Mouse (Mus musculus): ENCODE results near the gene Nrbf2. TPM values are rescaled to one million over a fixed set of nuclear protein-coding genes. Genes with fewer than 3 reads are reported as not detected.

Nrbf2 gene
- polyA plus RNA-seq, 1 experiment from 2014 or later: 19.9 TPM

- DNase-seq (ENCODE audit: low read depth, low spot score) (no peak), ATAC-seq (no peak)
- H3K27me3 ChIP-seq: no peaks in the 10 kb centered on the region
- CTCF ChIA-PET: interaction anchor here (0.7 to 2.3 kb wide), 2 partner anchors 8 to 14 kb away, joined by 3 to 6 read pairs; no protein-coding TSS in a partner anchor
- POLR2A ChIA-PET: interaction anchor here (0.6 kb wide), 1 partner anchor 341 kb away, joined by 4 read pairs; no protein-coding TSS in a partner anchor
- in situ Hi-C loops (cut with MboI; ENCODE audit: low pct_unique_long_range_greater_than_20kb): no loop called here
- TF ChIP-seq CTCF (IDR thresholded peaks at IDR 0.05): no peak
Measured at GRCm38 (mm10) chr10:67296482-67297152, 11.5 kb upstream of the Nrbf2 start.

GRCm38 (mm10) chr10:67295938-67296466 is 10.9 kb upstream of the Nrbf2 start:
- DNase-seq (ENCODE audit: low read depth, low spot score) (no peak), ATAC-seq (no peak)
- ChIA-PET CTCF (interaction anchor here (0.7 to 2.3 kb wide), 2 partner anchors 9 to 15 kb away, joined by 3 to 6 read pairs; no protein-coding TSS in a partner anchor), POLR2A (no interaction called here)
- H3K27me3 ChIP-seq: no peaks in the 10 kb centered on the region
- in situ Hi-C loops (cut with MboI; ENCODE audit: low pct_unique_long_range_greater_than_20kb): no loop called here
- TF ChIP-seq CTCF (IDR thresholded peaks at IDR 0.05): no peak

GRCm38 (mm10) chr10:67295331-67295730 is 10.2 kb upstream of the Nrbf2 start:
- POLR2A ChIA-PET: no interaction called here
- in situ Hi-C loops (cut with MboI; ENCODE audit: low pct_unique_long_range_greater_than_20kb): no loop called here
- no peak for TF ChIP-seq CTCF (IDR thresholded peaks at IDR 0.05)
- no peaks in the 10 kb centered on the region for H3K27me3 ChIP-seq
- ATAC-seq (no peak), DNase-seq (ENCODE audit: low read depth, low spot score) (no peak)
- CTCF ChIA-PET: interaction anchor here (2.3 kb wide), 1 partner anchor 15 kb away, joined by 6 read pairs; no protein-coding TSS in a partner anchor

GRCm38 (mm10) chr10:67291087-67291486 is 6.0 kb upstream of the Nrbf2 start:
- in situ Hi-C loops (cut with MboI; ENCODE audit: low pct_unique_long_range_greater_than_20kb): no loop called here
- POLR2A ChIA-PET: no interaction called here

GRCm38 (mm10) chr10:67290622-67291021 is 5.5 kb upstream of the Nrbf2 start:
- TF ChIP-seq CTCF (IDR thresholded peaks at IDR 0.05): no peak
- ATAC-seq (no peak), DNase-seq (ENCODE audit: low read depth, low spot score) (no peak)
- H3K27me3 ChIP-seq: no peaks in the 10 kb centered on the region
- in situ Hi-C loops (cut with MboI; ENCODE audit: low pct_unique_long_range_greater_than_20kb): no loop called here
- POLR2A ChIA-PET: no interaction called here
- CTCF ChIA-PET: no interaction called here

More at GRCm38 (mm10) chr10:67291087-67291486, 6.0 kb upstream of the Nrbf2 start:
- CTCF ChIA-PET: no interaction called here
- TF ChIP-seq CTCF (IDR thresholded peaks at IDR 0.05): no peak
- H3K27me3 ChIP-seq: no peaks in the 10 kb centered on the region
- no peak for DNase-seq (ENCODE audit: low read depth, low spot score)
- ATAC-seq: no peak

GRCm38 (mm10) chr10:67287877-67288276 is 2.8 kb upstream of the Nrbf2 start:
- H3K27me3 ChIP-seq: no peaks in the 10 kb centered on the region
- ATAC-seq (no peak), DNase-seq (ENCODE audit: low read depth, low spot score) (peak; percentile 46)
- no peak for TF ChIP-seq CTCF (IDR thresholded peaks at IDR 0.05)
- POLR2A ChIA-PET: no interaction called here
- CTCF ChIA-PET: interaction anchor here (1.2 to 1.4 kb wide), 2 partner anchors 27 to 434 kb away, joined by 4 to 7 read pairs; no protein-coding TSS in a partner anchor
- in situ Hi-C loops (cut with MboI; ENCODE audit: low pct_unique_long_range_greater_than_20kb): no loop called here

- ATAC-seq (peak; percentile 58), DNase-seq (ENCODE audit: low read depth, low spot score) (no peak)
- H3K27me3 ChIP-seq: no peaks in the 10 kb centered on the region
- CTCF ChIA-PET: interaction anchor here (1.6 kb wide), 1 partner anchor 29 kb away, joined by 3 read pairs; no protein-coding TSS in a partner anchor
- no peak for TF ChIP-seq CTCF (IDR thresholded peaks at IDR 0.05)
- POLR2A ChIA-PET: interaction anchor here (0.7 kb wide), 1 partner anchor 12 kb away, joined by 3 read pairs; no protein-coding TSS in a partner anchor
- in situ Hi-C loops (cut with MboI; ENCODE audit: low pct_unique_long_range_greater_than_20kb): no loop called here
Measured at GRCm38 (mm10) chr10:67284761-67285175, 337 bp downstream of the Nrbf2 start.

GRCm38 (mm10) chr10:67284311-67284710 is 794 bp downstream of the Nrbf2 start:
- in situ Hi-C loops (cut with MboI; ENCODE audit: low pct_unique_long_range_greater_than_20kb): no loop called here
- no peak for TF ChIP-seq CTCF (IDR thresholded peaks at IDR 0.05)
- DNase-seq (ENCODE audit: low read depth, low spot score) (no peak), ATAC-seq (no peak)
- H3K27me3 ChIP-seq: no peaks in the 10 kb centered on the region
- POLR2A ChIA-PET: interaction anchor here (0.6 to 0.7 kb wide), 2 partner anchors 11 to 29 kb away, joined by 3 read pairs; no protein-coding TSS in a partner anchor
- CTCF ChIA-PET: no interaction called here

- in situ Hi-C loops (cut with MboI; ENCODE audit: low pct_unique_long_range_greater_than_20kb): no loop called here
- POLR2A ChIA-PET: interaction anchor here (0.5 to 0.7 kb wide), 2 partner anchors 10 to 700 kb away, joined by 3 read pairs; no protein-coding TSS in a partner anchor
- DNase-seq (ENCODE audit: low read depth, low spot score): no peak
- no peak for ATAC-seq
- CTCF ChIA-PET: no interaction called here
- no peaks in the 10 kb centered on the region for H3K27me3 ChIP-seq
- TF ChIP-seq CTCF (IDR thresholded peaks at IDR 0.05): no peak
Measured at GRCm38 (mm10) chr10:67283516-67283915, 1.6 kb downstream of the Nrbf2 start.

- POLR2A ChIA-PET: interaction anchor here (0.6 to 1.5 kb wide), 2 partner anchors 11 to 42 kb away, joined by 3 read pairs; no protein-coding TSS in a partner anchor
- H3K27me3 ChIP-seq: no peaks in the 10 kb centered on the region
- CTCF ChIA-PET: no interaction called here
- in situ Hi-C loops (cut with MboI; ENCODE audit: low pct_unique_long_range_greater_than_20kb): no loop called here
- no peak for ATAC-seq
- no peak for TF ChIP-seq CTCF (IDR thresholded peaks at IDR 0.05)
- no peak for DNase-seq (ENCODE audit: low read depth, low spot score)
Measured at GRCm38 (mm10) chr10:67282531-67282930, 2.6 kb downstream of the Nrbf2 start.

GRCm38 (mm10) chr10:67281852-67282251 is 3.3 kb downstream of the Nrbf2 start:
- in situ Hi-C loops (cut with MboI; ENCODE audit: low pct_unique_long_range_greater_than_20kb): no loop called here
- TF ChIP-seq CTCF (IDR thresholded peaks at IDR 0.05): no peak
- CTCF ChIA-PET: interaction anchor here (1.1 kb wide), 1 partner anchor 485 kb away, joined by 3 read pairs; no protein-coding TSS in a partner anchor
- no peaks in the 10 kb centered on the region for H3K27me3 ChIP-seq
- ATAC-seq (no peak), DNase-seq (ENCODE audit: low read depth, low spot score) (no peak)
- POLR2A ChIA-PET: interaction anchor here (0.6 to 1.5 kb wide), 2 partner anchors 10 to 43 kb away, joined by 3 read pairs; no protein-coding TSS in a partner anchor
